Mouse (Mus musculus): ENCODE data around the gene Cacnb4. TPM values are rescaled to one million over a fixed set of nuclear protein-coding genes. Genes with fewer than 3 reads are reported as not detected.

Gene Cacnb4
- polyA plus RNA-seq, 1 experiment from 2014 or later = 1.6 TPM

- H3K4me2 ChIP-seq = no peak overlapping the region
- no peaks in the 10 kb centered on the region for H3K9me3 ChIP-seq
- 45% methylated on average over 5 of the region's 5 CpGs for WGBS
These were observed 234.5 kb downstream of the Cacnb4 start for GRCm38 (mm10) chr2:52442125-52442524.

GRCm38 (mm10) chr2:52440420-52441015 is 236.1 kb downstream of the Cacnb4 start:
- no peaks in the 10 kb centered on the region for H3K27me3 ChIP-seq
- 0 out of 2 replicates have a peak, but pooled peaks cover 2% of the 10 kb centered on the region for H3K4me1 ChIP-seq
- H3K27ac ChIP-seq = no peak overlapping the region
- ATAC-seq (ENCODE audit: insufficient number of reproducible peaks, low FRiP score, low TSS enrichment, low read depth) = no peak
- H3K9me3 ChIP-seq = no peaks in the 10 kb centered on the region
- no peaks in the 10 kb centered on the region for H3K36me3 ChIP-seq
- no peak overlapping the region for H3K9ac ChIP-seq
- H3K4me2 ChIP-seq = no peak overlapping the region
- 82% methylated on average over 4 of the region's 4 CpGs for WGBS
- H3K4me3 ChIP-seq = no peak overlapping the region

More at GRCm38 (mm10) chr2:52442125-52442524, 234.5 kb downstream of the Cacnb4 start:
- Histone ChIP-seq H3K27me3 (no peaks in the 10 kb centered on the region), H3K4me1 (no peaks in the 10 kb centered on the region), H3K27ac (peak overlapping the region; percentile 51), H3K9ac (no peak overlapping the region), H3K4me3 (no peak overlapping the region), H3K36me3 (no peaks in the 10 kb centered on the region)
- ATAC-seq (ENCODE audit: insufficient number of reproducible peaks, low FRiP score, low TSS enrichment, low read depth) = no peak

- 0 out of 2 replicates have a peak, but pooled peaks have one; percentile 19 for ATAC-seq (ENCODE audit: insufficient number of reproducible peaks, low FRiP score, low TSS enrichment, low read depth)
- H3K27me3 ChIP-seq = no peaks in the 10 kb centered on the region
These were observed 238.2 kb downstream of the Cacnb4 start for GRCm38 (mm10) chr2:52438437-52438836.

GRCm38 (mm10) chr2:52438013-52438412 is 238.6 kb downstream of the Cacnb4 start:
- no peaks in the 10 kb centered on the region for H3K36me3 ChIP-seq
- no peaks in the 10 kb centered on the region for H3K27me3 ChIP-seq
- no peak overlapping the region for H3K9ac ChIP-seq
- H3K9me3 ChIP-seq = no peaks in the 10 kb centered on the region
- peaks cover 5% of the 10 kb centered on the region for H3K4me1 ChIP-seq
- H3K4me2 ChIP-seq = no peak overlapping the region
- H3K4me3 ChIP-seq = no peak overlapping the region
- 52% methylated on average over 6 of the region's 6 CpGs for WGBS
- H3K27ac ChIP-seq = no peak overlapping the region
- ATAC-seq (ENCODE audit: insufficient number of reproducible peaks, low FRiP score, low TSS enrichment, low read depth) = 0 out of 2 replicates have a peak, but pooled peaks have one; percentile 35

More at GRCm38 (mm10) chr2:52438437-52438836, 238.2 kb downstream of the Cacnb4 start:
- no peak overlapping the region for H3K4me2 ChIP-seq
- H3K27ac ChIP-seq = no peak overlapping the region
- 84% methylated on average over 4 of the region's 4 CpGs for WGBS
- peaks cover 3% of the 10 kb centered on the region for H3K4me1 ChIP-seq
- no peak overlapping the region for H3K4me3 ChIP-seq
- no peak overlapping the region for H3K9ac ChIP-seq
- H3K36me3 ChIP-seq = no peaks in the 10 kb centered on the region
- H3K9me3 ChIP-seq = no peaks in the 10 kb centered on the region

- H3K27me3 ChIP-seq = no peaks in the 10 kb centered on the region
- no peak overlapping the region for H3K27ac ChIP-seq
- H3K4me3 ChIP-seq = no peak overlapping the region
- H3K9me3 ChIP-seq = no peaks in the 10 kb centered on the region
- 54% methylated on average over 14 of the region's 14 CpGs for WGBS
- peaks cover 5% of the 10 kb centered on the region for H3K4me1 ChIP-seq
- ATAC-seq (ENCODE audit: insufficient number of reproducible peaks, low FRiP score, low TSS enrichment, low read depth) = no peak
- no peaks in the 10 kb centered on the region for H3K36me3 ChIP-seq
- H3K9ac ChIP-seq = no peak overlapping the region
- H3K4me2 ChIP-seq = no peak overlapping the region
These were observed 240.6 kb downstream of the Cacnb4 start for GRCm38 (mm10) chr2:52435919-52436632.

- no peaks in the 10 kb centered on the region for H3K9me3 ChIP-seq
- 19% methylated on average over 7 of the region's 7 CpGs for WGBS
- no peak overlapping the region for H3K27ac ChIP-seq
- H3K36me3 ChIP-seq = no peaks in the 10 kb centered on the region
- no peak overlapping the region for H3K4me2 ChIP-seq
- no peak for ATAC-seq (ENCODE audit: insufficient number of reproducible peaks, low FRiP score, low TSS enrichment, low read depth)
- no peak overlapping the region for H3K9ac ChIP-seq
- no peak overlapping the region for H3K4me3 ChIP-seq
- no peaks in the 10 kb centered on the region for H3K27me3 ChIP-seq
- H3K4me1 ChIP-seq = peaks cover 5% of the 10 kb centered on the region
These were observed 243.3 kb downstream of the Cacnb4 start for GRCm38 (mm10) chr2:52433365-52433764.

GRCm38 (mm10) chr2:52427383-52427782 is 249.2 kb downstream of the Cacnb4 start:
- Histone ChIP-seq H3K27ac (no peak overlapping the region), H3K27me3 (no peaks in the 10 kb centered on the region), H3K9ac (no peak overlapping the region), H3K4me3 (no peak overlapping the region), H3K4me1 (peaks cover 10% of the 10 kb centered on the region), H3K4me2 (no peak overlapping the region), H3K36me3 (no peaks in the 10 kb centered on the region), H3K9me3 (no peaks in the 10 kb centered on the region)
- WGBS = 73% methylated on average over 3 of the region's 3 CpGs
- ATAC-seq (ENCODE audit: insufficient number of reproducible peaks, low FRiP score, low TSS enrichment, low read depth) = no peak

- peak overlapping the region; percentile 74 for H3K4me2 ChIP-seq
- peaks cover 21% of the 10 kb centered on the region for H3K4me1 ChIP-seq
- no peaks in the 10 kb centered on the region for H3K36me3 ChIP-seq
- no peak for ATAC-seq (ENCODE audit: insufficient number of reproducible peaks, low FRiP score, low TSS enrichment, low read depth)
- no peaks in the 10 kb centered on the region for H3K27me3 ChIP-seq
- no peaks in the 10 kb centered on the region for H3K9me3 ChIP-seq
- H3K9ac ChIP-seq = no peak overlapping the region
- peak overlapping the region; percentile 96 for H3K4me3 ChIP-seq
- 61% methylated on average over 3 of the region's 3 CpGs for WGBS
- H3K27ac ChIP-seq = no peak overlapping the region; the same call in 1 of the 2 replicates
These were observed 250.6 kb downstream of the Cacnb4 start for GRCm38 (mm10) chr2:52426041-52426440.

GRCm38 (mm10) chr2:52425523-52425795 is 251.2 kb downstream of the Cacnb4 start:
- no peak for ATAC-seq (ENCODE audit: insufficient number of reproducible peaks, low FRiP score, low TSS enrichment, low read depth)
- H3K9ac ChIP-seq = peak overlapping the region; percentile 28; the same call in 1 of the 2 replicates
- 15% methylated on average over 10 of the region's 10 CpGs for WGBS

GRCm38 (mm10) chr2:52424747-52425522 is 251.7 kb downstream of the Cacnb4 start, which contains the start of gene Arl5a:
Gene Arl5a, minus strand, starts transcription at chr2:52424901.
- peak within 1 kb of the TSS; percentile 74 for H3K4me2 ChIP-seq
- peak; percentile 91 for ATAC-seq (ENCODE audit: insufficient number of reproducible peaks, low FRiP score, low TSS enrichment, low read depth)
- H3K27me3 ChIP-seq = no peaks in the 10 kb centered on the region
- peak within 1 kb of the TSS; percentile 94 for H3K9ac ChIP-seq
- no peaks in the 10 kb centered on the region for H3K36me3 ChIP-seq
- no peaks in the 10 kb centered on the region for H3K9me3 ChIP-seq
- H3K4me3 ChIP-seq = peak within 1 kb of the TSS; percentile 96
- H3K4me1 ChIP-seq = peaks cover 22% of the 10 kb centered on the region
- under 1% methylated on average over 55 of the region's 57 CpGs for WGBS
- peak within 1 kb of the TSS; percentile 92 for H3K27ac ChIP-seq

More at GRCm38 (mm10) chr2:52425523-52425795, 251.2 kb downstream of the Cacnb4 start:
- H3K9me3 ChIP-seq = no peaks in the 10 kb centered on the region
- H3K27ac ChIP-seq = peak overlapping the region; percentile 79
- peak overlapping the region; percentile 96 for H3K4me3 ChIP-seq
- peaks cover 22% of the 10 kb centered on the region for H3K4me1 ChIP-seq
- H3K4me2 ChIP-seq = peak overlapping the region; percentile 74
- H3K36me3 ChIP-seq = no peaks in the 10 kb centered on the region
- H3K27me3 ChIP-seq = no peaks in the 10 kb centered on the region

- peak overlapping the region; percentile 94 for H3K9ac ChIP-seq
- peak overlapping the region; percentile 74 for H3K4me2 ChIP-seq
- no peaks in the 10 kb centered on the region for H3K36me3 ChIP-seq
- peak overlapping the region; percentile 92 for H3K27ac ChIP-seq
- H3K27me3 ChIP-seq = no peaks in the 10 kb centered on the region
- H3K9me3 ChIP-seq = no peaks in the 10 kb centered on the region
- H3K4me1 ChIP-seq = peaks cover 23% of the 10 kb centered on the region
- under 1% methylated on average over 42 of the region's 42 CpGs for WGBS
- H3K4me3 ChIP-seq = peak overlapping the region; percentile 96
- peak; percentile 70; the same call in 1 of the 2 replicates for ATAC-seq (ENCODE audit: insufficient number of reproducible peaks, low FRiP score, low TSS enrichment, low read depth)
These were observed 252.3 kb downstream of the Cacnb4 start for GRCm38 (mm10) chr2:52424248-52424728.
